Comparison of ENCODE assay signal across 8 mouse cellular contexts in genomic region chr7:18925162-18925938, GRCm38 (mm10). TPM values are rescaled to one million over a fixed set of nuclear protein-coding genes. Genes with fewer than 3 reads are reported as not detected.
DNase-seq lines count a peak whose midpoint lies in the region; ATAC-seq and TF ChIP-seq lines count a peak whose summit lies in the region.

TSS of gene Nova2 (plus strand) at chr7:18925888.

- H3K4me3 ChIP-seq in E14TG2a.4 (replicated peaks; ENCODE audit: low read length): peak within 1 kb of the TSS; percentile 83
- peak within 1 kb of the TSS; percentile 95 for H3K4me3 ChIP-seq in forebrain, embryonic 13.5 days
- H3K4me3 ChIP-seq in heart, postnatal 0 days (ENCODE audit: low read depth, low read length): peak within 1 kb of the TSS; percentile 58
- peak within 1 kb of the TSS; percentile 47 for H3K4me3 ChIP-seq in liver, embryonic 13.5 days (replicated peaks)

- ATAC-seq in forebrain, embryonic 13.5 days: peak; percentile 86
- ATAC-seq in heart, postnatal 0 days (ENCODE audit: insufficient read depth, low read depth): peak; percentile 90
- ATAC-seq in liver, embryonic 13.5 days (ENCODE audit: low read depth): peak; percentile 83

- H3K27ac ChIP-seq in forebrain, embryonic 13.5 days: peak within 1 kb of the TSS; percentile 94
- H3K27ac ChIP-seq in heart, postnatal 0 days (ENCODE audit: low read depth): peak within 1 kb of the TSS; percentile 68
- H3K27ac ChIP-seq in liver, embryonic 13.5 days: no peak within 1 kb of the TSS

- TF ChIP-seq EP300 in heart, postnatal 0 days (IDR thresholded peaks at IDR 0.05; ENCODE audit: low read depth): no peak

- peaks cover 67% of the 10 kb centered on the region for H3K4me1 ChIP-seq in E14TG2a.4 (replicated peaks; ENCODE audit: low read depth, low read length)
- H3K4me1 ChIP-seq in forebrain, embryonic 13.5 days: peaks cover 75% of the 10 kb centered on the region
- H3K4me1 ChIP-seq in heart, postnatal 0 days (ENCODE audit: control insufficient read depth, insufficient read depth): 0 out of 2 replicates have a peak, but pooled peaks cover 4% of the 10 kb centered on the region
- H3K4me1 ChIP-seq in liver, embryonic 13.5 days (replicated peaks): peaks cover 11% of the 10 kb centered on the region

- H3K27me3 ChIP-seq in E14TG2a.4 (ENCODE audit: insufficient read depth, low read length): peaks cover 26% of the 10 kb centered on the region
- no peaks in the 10 kb centered on the region for H3K27me3 ChIP-seq in forebrain, embryonic 13.5 days
- peaks cover 57% of the 10 kb centered on the region for H3K27me3 ChIP-seq in heart, postnatal 0 days (ENCODE audit: control insufficient read depth, insufficient read depth, low read length)
- peaks cover 73% of the 10 kb centered on the region for H3K27me3 ChIP-seq in liver, embryonic 13.5 days
- H3K27me3 ChIP-seq in splenic B cell, adult 2 months (ENCODE audit: control insufficient read depth, insufficient read depth, low read length, poor library complexity, severe bottlenecking): peaks cover 5% of the 10 kb centered on the region

- H3K9me3 ChIP-seq in E14TG2a.4 (ENCODE audit: low read length): no peaks in the 10 kb centered on the region
- H3K9me3 ChIP-seq in forebrain, embryonic 13.5 days (replicated peaks): no peaks in the 10 kb centered on the region
- H3K9me3 ChIP-seq in heart, postnatal 0 days (replicated peaks; ENCODE audit: control insufficient read depth, low read length): no peaks in the 10 kb centered on the region
- no peaks in the 10 kb centered on the region for H3K9me3 ChIP-seq in liver, embryonic 13.5 days (replicated peaks)

- under 1% methylated on average over 27 of the region's 45 CpGs for WGBS in forebrain, embryonic 13.5 days
- 0% methylated on average over 26 of the region's 45 CpGs for WGBS in heart, postnatal 0 days
- 2% methylated on average over 28 of the region's 45 CpGs for WGBS in liver, embryonic 13.5 days (ENCODE audit: insufficient replicate concordance)

- peak; percentile 66 for DNase-seq in c-Kit-positive CD71-positive TER-119-positive erythroid progenitor cells, embryonic 14.5 days (ENCODE audit: low spot score)
- peak; percentile 78 for DNase-seq in heart, postnatal 0 days (ENCODE audit: low spot score)
- peak; percentile 94 for DNase-seq in kidney, postnatal 25 days
- peak; percentile 61 for DNase-seq in liver, embryonic 13.5 days
- DNase-seq in natural killer cell, adult 2 months (ENCODE audit: low spot score in 2 of 2): peak; percentile 60 to 76
- peak; percentile 76 for DNase-seq in splenic B cell, adult 2 months (ENCODE audit: low read depth, low spot score)

- H3K9ac ChIP-seq in forebrain, embryonic 13.5 days: peak within 1 kb of the TSS; percentile 99
- H3K9ac ChIP-seq in heart, postnatal 0 days (replicated peaks; ENCODE audit: low read depth, low read length): peak within 1 kb of the TSS; percentile 65
- peak within 1 kb of the TSS; percentile 36; the same call in 1 of the 2 replicates for H3K9ac ChIP-seq in liver, embryonic 13.5 days

- H3K36me3 ChIP-seq in E14TG2a.4 (ENCODE audit: insufficient read depth, low read length): no peaks in the 10 kb centered on the region
- no peaks in the 10 kb centered on the region for H3K36me3 ChIP-seq in forebrain, embryonic 13.5 days (ENCODE audit: poor library complexity, severe bottlenecking)
- H3K36me3 ChIP-seq in heart, postnatal 0 days (replicated peaks; ENCODE audit: control insufficient read depth, insufficient read depth, low read length): no peaks in the 10 kb centered on the region
- H3K36me3 ChIP-seq in liver, embryonic 13.5 days: no peaks in the 10 kb centered on the region
- H3K36me3 ChIP-seq in splenic B cell, adult 2 months (ENCODE audit: control insufficient read depth, insufficient read depth, low read length, poor library complexity, severe bottlenecking): no peaks in the 10 kb centered on the region

- no peak for TF ChIP-seq CTCF in E14TG2a.4 (conservative IDR thresholded peaks at IDR 0.05; ENCODE audit: low read length)
- TF ChIP-seq CTCF in heart, postnatal 0 days (IDR thresholded peaks at IDR 0.05; ENCODE audit: low read depth): peak; percentile 24

- H3K4me2 ChIP-seq in forebrain, embryonic 13.5 days: peak within 1 kb of the TSS; percentile 92
- peak within 1 kb of the TSS; percentile 86 for H3K4me2 ChIP-seq in heart, postnatal 0 days (ENCODE audit: low read depth, low read length)
- H3K4me2 ChIP-seq in liver, embryonic 13.5 days: peak within 1 kb of the TSS; percentile 62

RNA-seq across cellular contexts. Expression of gene Nova2, which starts in this region (rescaled TPM):
- 12.3 and 13.7 TPM in 2 replicates for polyA plus RNA-seq in forebrain, embryonic 13.5 days (2015; fragmentation: Nextera tagmentation; extraction: Ambion mirVana)
- total RNA-seq in heart, postnatal 0 days (2014; rRNA removed; ENCODE audit: low replicate concordance): 0.61 and 1.3 TPM in 2 replicates
- 0.37 and 0.41 TPM in 2 replicates for polyA plus RNA-seq in heart, postnatal 0 days (2015; fragmentation: Nextera tagmentation; extraction: Ambion mirVana)
- 0.08 TPM in 2 replicates for polyA plus RNA-seq in liver, embryonic 13.5 days (2015; fragmentation: Nextera tagmentation; extraction: Ambion mirVana)

Comparison
In these comparisons a context has a peak if more than half of its experiments do, and no peak if none do; other contexts are left out.
1. Peak in DNase-seq, ATAC-seq, H3K4me3 ChIP-seq, H3K9ac ChIP-seq and H3K4me2 ChIP-seq in liver, embryonic 13.5 days; RNA of the gene not detected or under 1 TPM.
2. H3K9ac ChIP-seq: peak in every context shown above with its lines; median percentile 99 in forebrain, embryonic 13.5 days; 65 in heart, postnatal 0 days; 36 in liver, embryonic 13.5 days.